Mouse (Mus musculus): Measurements from ENCODE around the gene Rab3il1. TPM values are rescaled to one million over a fixed set of nuclear protein-coding genes. Genes with fewer than 3 reads are reported as not detected.

Rab3il1 gene
- polyA plus RNA-seq, 1 experiment = 4.1 TPM

DNA sequence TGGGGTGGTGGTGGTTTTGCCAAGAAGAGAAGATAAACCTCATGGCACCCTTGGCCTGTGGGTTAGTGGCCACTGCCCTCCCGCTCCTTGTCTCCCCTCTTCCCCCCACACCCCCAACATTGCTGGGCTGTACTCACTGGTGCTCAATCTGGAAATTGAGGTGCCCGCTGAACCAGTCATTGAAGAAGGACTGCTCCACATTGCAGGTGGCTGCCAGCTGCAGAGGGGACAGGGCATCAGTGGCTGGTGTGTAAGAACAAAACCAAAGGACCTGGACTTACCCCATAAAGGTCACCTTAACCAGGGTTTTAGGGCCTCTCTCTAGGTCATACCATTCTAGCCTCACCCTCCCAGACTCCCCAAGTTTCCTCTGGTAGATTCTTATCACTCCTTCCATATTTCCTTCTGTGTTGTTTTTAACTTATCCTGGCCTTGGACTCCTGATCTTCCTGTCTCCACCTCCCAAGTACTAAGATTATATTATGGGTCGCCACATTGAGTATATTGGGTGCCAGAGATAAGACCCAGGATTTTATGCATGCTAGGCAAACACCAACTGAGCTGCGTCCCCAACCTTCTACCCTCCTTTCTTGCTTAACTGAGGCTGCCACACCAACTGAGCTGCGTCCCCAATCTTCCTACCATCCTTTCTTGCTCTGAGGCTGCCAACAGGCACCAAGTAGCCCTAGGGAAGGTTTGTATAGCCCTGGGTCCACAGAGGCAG is 64.2 kb downstream of the Rab3il1 start:
- Histone ChIP-seq H3K4me3 (ENCODE audit: low read depth, low read length) (no peak overlapping the region), H3K27me3 (ENCODE audit: control insufficient read depth, insufficient read depth, low read length, poor library complexity, severe bottlenecking) (no peaks in the 10 kb centered on the region), H3K9me3 (replicated peaks; ENCODE audit: control insufficient read depth, insufficient read depth, low read length, poor library complexity, severe bottlenecking) (no peaks in the 10 kb centered on the region), H3K27ac (ENCODE audit: insufficient read depth, low read length) (no peak overlapping the region), H3K9ac (ENCODE audit: low read depth, poor library complexity, severe bottlenecking) (no peak overlapping the region), H3K36me3 (ENCODE audit: control insufficient read depth, insufficient read depth, low read length, poor library complexity, severe bottlenecking) (peaks cover 7% of the 10 kb centered on the region), H3K4me1 (ENCODE audit: control insufficient read depth, insufficient read depth, low read length) (no peaks in the 10 kb centered on the region)
- TF ChIP-seq CTCF (IDR thresholded peaks at IDR 0.05; ENCODE audit: low read depth, low read length) (no peak), POLR2A (IDR thresholded peaks at IDR 0.05; ENCODE audit: insufficient read depth, low read length) (no peak), EP300 (IDR thresholded peaks at IDR 0.05; ENCODE audit: insufficient read depth, low read depth, low read length) (no peak)

DNA sequence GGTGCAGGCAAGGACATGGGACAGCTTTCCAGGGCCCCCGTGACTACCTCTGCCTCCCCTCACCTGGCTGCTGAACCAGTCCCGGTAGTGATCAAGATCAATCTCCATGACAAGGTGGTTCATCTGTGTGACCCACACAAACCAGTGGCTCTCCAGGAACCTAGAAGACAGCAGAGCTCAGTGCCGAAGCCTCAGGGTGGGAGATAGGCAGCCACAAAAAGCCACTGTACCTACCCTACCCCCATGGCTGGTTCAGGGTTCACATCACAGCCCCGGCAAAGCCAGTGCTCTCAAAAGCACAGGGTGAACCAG is 64.7 kb downstream of the Rab3il1 start:
- H3K27me3 ChIP-seq (ENCODE audit: control insufficient read depth, insufficient read depth, low read length, poor library complexity, severe bottlenecking) = no peaks in the 10 kb centered on the region
- H3K4me1 ChIP-seq (ENCODE audit: control insufficient read depth, insufficient read depth, low read length) = no peaks in the 10 kb centered on the region
- H3K36me3 ChIP-seq (ENCODE audit: control insufficient read depth, insufficient read depth, low read length, poor library complexity, severe bottlenecking) = peaks cover 7% of the 10 kb centered on the region
- no peak for TF ChIP-seq POLR2A (IDR thresholded peaks at IDR 0.05; ENCODE audit: insufficient read depth, low read length)
- no peak for TF ChIP-seq CTCF (IDR thresholded peaks at IDR 0.05; ENCODE audit: low read depth, low read length)
- no peak for TF ChIP-seq EP300 (IDR thresholded peaks at IDR 0.05; ENCODE audit: insufficient read depth, low read depth, low read length)
- H3K9ac ChIP-seq (ENCODE audit: low read depth, poor library complexity, severe bottlenecking) = no peak overlapping the region
- no peak overlapping the region for H3K27ac ChIP-seq (ENCODE audit: insufficient read depth, low read length)
- H3K9me3 ChIP-seq (replicated peaks; ENCODE audit: control insufficient read depth, insufficient read depth, low read length, poor library complexity, severe bottlenecking) = no peaks in the 10 kb centered on the region
- H3K4me3 ChIP-seq (ENCODE audit: low read depth, low read length) = no peak overlapping the region

DNA sequence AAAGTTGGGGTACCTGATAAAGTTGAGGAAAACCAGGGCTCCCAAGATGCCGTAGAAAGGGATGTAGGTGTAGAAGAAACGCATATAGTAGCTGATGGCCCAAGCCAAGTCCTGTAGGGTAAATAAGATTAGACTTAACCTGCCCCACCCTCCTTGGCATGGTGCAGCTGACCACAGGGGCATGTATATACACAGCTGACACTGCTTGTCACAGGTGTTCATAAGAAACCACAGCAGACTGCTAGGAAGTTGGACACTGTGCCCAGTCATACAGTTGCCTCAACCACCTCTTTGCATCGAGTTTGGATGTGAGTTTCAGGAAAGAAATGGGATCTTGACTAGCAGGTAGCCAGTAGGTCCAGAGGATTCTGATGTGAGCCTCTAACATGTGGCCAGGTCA is 65.0 kb downstream of the Rab3il1 start:
- no peak for TF ChIP-seq EP300 (IDR thresholded peaks at IDR 0.05; ENCODE audit: insufficient read depth, low read depth, low read length)
- no peak for TF ChIP-seq CTCF (IDR thresholded peaks at IDR 0.05; ENCODE audit: low read depth, low read length)
- no peak for TF ChIP-seq POLR2A (IDR thresholded peaks at IDR 0.05; ENCODE audit: insufficient read depth, low read length)
- no peak overlapping the region for H3K4me3 ChIP-seq (ENCODE audit: low read depth, low read length)
- no peak overlapping the region for H3K9ac ChIP-seq (ENCODE audit: low read depth, poor library complexity, severe bottlenecking)
- H3K27me3 ChIP-seq (ENCODE audit: control insufficient read depth, insufficient read depth, low read length, poor library complexity, severe bottlenecking) = no peaks in the 10 kb centered on the region
- H3K4me1 ChIP-seq (ENCODE audit: control insufficient read depth, insufficient read depth, low read length) = no peaks in the 10 kb centered on the region
- H3K9me3 ChIP-seq (replicated peaks; ENCODE audit: control insufficient read depth, insufficient read depth, low read length, poor library complexity, severe bottlenecking) = no peaks in the 10 kb centered on the region
- H3K36me3 ChIP-seq (ENCODE audit: control insufficient read depth, insufficient read depth, low read length, poor library complexity, severe bottlenecking) = peaks cover 7% of the 10 kb centered on the region
- H3K27ac ChIP-seq (ENCODE audit: insufficient read depth, low read length) = no peak overlapping the region

DNA sequence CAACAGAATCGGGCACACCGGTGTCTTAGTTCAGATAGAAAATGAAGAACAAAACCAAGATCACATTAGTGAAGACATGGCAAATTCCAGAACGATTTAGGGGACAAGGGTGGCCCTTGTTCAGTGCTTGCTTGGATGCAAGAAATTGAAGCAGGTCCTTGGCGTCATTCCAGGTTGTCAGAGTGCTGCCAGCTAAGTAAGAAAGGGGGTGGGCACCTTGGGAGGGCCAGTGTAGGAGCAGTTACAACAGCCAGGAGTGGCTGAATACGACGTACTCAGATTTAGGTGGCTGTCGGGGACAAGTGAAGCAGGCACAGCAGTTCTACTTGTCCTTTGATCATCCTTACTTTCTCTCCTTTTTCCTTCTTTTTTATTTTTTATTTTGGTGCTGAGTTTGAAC is 66.2 kb downstream of the Rab3il1 start:
- Histone ChIP-seq H3K36me3 (ENCODE audit: control insufficient read depth, insufficient read depth, low read length, poor library complexity, severe bottlenecking) (peaks cover 7% of the 10 kb centered on the region), H3K4me1 (ENCODE audit: control insufficient read depth, insufficient read depth, low read length) (no peaks in the 10 kb centered on the region)
- TF ChIP-seq CTCF (IDR thresholded peaks at IDR 0.05; ENCODE audit: low read depth, low read length) (no peak), POLR2A (IDR thresholded peaks at IDR 0.05; ENCODE audit: insufficient read depth, low read length) (no peak), EP300 (IDR thresholded peaks at IDR 0.05; ENCODE audit: insufficient read depth, low read depth, low read length) (no peak)

DNA sequence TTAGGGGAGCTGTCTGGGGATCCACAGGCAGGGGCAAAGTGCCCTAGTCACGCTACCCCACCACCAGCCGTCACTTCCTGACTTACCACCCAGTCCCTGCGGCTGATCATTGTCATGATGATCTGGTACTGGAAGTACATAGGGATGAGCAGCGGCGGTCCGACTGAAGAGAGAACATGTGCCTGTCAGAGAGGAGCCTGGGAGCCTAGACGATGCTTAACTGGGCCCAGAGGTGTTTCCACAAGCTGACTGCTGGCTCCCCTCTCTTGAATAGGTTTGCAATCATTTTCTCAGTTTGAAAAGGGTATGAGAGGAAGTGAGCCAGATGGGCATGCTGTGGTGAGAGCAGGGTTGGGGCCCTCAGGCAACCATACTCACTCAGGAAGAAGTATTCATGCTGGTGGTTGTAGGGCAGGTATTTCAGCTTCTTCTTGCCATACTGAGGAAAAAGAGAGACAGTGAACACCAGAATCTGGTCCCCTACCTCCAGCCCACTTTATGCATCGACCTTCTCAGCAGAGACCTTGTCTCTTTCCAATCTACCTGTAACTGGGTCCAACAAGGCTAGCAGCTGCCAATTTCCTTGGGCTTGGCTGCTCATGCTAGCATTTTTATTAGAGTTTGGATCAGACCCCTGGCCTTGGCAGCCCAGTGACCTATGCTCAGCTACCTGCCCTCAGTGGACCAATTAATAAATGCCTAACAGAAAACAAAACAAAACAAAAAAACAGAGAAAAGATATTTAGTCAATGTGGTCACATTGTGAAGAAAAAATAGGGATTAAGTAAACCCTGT is 68.9 kb downstream of the Rab3il1 start:
- no peaks in the 10 kb centered on the region for H3K27me3 ChIP-seq (ENCODE audit: control insufficient read depth, insufficient read depth, low read length, poor library complexity, severe bottlenecking)

More for the DNA sequence above, 66.2 kb downstream of the Rab3il1 start:
- H3K9me3 ChIP-seq (replicated peaks; ENCODE audit: control insufficient read depth, insufficient read depth, low read length, poor library complexity, severe bottlenecking) = no peaks in the 10 kb centered on the region
- H3K27me3 ChIP-seq (ENCODE audit: control insufficient read depth, insufficient read depth, low read length, poor library complexity, severe bottlenecking) = no peaks in the 10 kb centered on the region
- H3K4me3 ChIP-seq (ENCODE audit: low read depth, low read length) = no peak overlapping the region
- no peak overlapping the region for H3K9ac ChIP-seq (ENCODE audit: low read depth, poor library complexity, severe bottlenecking)
- no peak overlapping the region for H3K27ac ChIP-seq (ENCODE audit: insufficient read depth, low read length)

DNA sequence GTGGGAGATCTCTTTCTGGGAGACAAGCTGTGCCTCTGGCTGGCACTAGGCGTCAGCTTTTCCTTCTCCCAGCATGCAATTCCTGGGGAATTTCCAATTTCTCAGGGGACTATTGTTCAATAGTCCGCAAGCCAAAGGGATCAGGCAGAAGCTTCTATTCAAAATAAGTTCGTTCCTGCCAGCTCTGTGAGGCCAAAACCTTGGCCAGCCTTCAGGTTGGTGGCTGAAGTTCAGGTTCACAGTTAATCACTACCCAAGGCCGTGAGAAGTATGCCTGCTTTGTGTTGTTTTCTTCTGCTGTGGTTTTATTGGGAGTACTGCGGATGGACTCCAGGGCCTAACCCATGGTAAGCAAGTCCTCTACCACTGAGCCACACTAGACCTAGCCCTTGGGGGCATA is 69.7 kb downstream of the Rab3il1 start:
- no peak overlapping the region for H3K4me3 ChIP-seq (ENCODE audit: low read depth, low read length)
- no peaks in the 10 kb centered on the region for H3K27me3 ChIP-seq (ENCODE audit: control insufficient read depth, insufficient read depth, low read length, poor library complexity, severe bottlenecking)
- H3K27ac ChIP-seq (ENCODE audit: insufficient read depth, low read length) = no peak overlapping the region
- H3K9me3 ChIP-seq (replicated peaks; ENCODE audit: control insufficient read depth, insufficient read depth, low read length, poor library complexity, severe bottlenecking) = no peaks in the 10 kb centered on the region
- no peaks in the 10 kb centered on the region for H3K4me1 ChIP-seq (ENCODE audit: control insufficient read depth, insufficient read depth, low read length)
- no peak overlapping the region for H3K9ac ChIP-seq (ENCODE audit: low read depth, poor library complexity, severe bottlenecking)
- no peak for TF ChIP-seq POLR2A (IDR thresholded peaks at IDR 0.05; ENCODE audit: insufficient read depth, low read length)
- TF ChIP-seq EP300 (IDR thresholded peaks at IDR 0.05; ENCODE audit: insufficient read depth, low read depth, low read length) = no peak
- TF ChIP-seq CTCF (IDR thresholded peaks at IDR 0.05; ENCODE audit: low read depth, low read length) = no peak
- H3K36me3 ChIP-seq (ENCODE audit: control insufficient read depth, insufficient read depth, low read length, poor library complexity, severe bottlenecking) = peaks cover 7% of the 10 kb centered on the region

More for the DNA sequence above, 68.9 kb downstream of the Rab3il1 start:
- H3K27ac ChIP-seq (ENCODE audit: insufficient read depth, low read length) = no peak overlapping the region
- H3K9ac ChIP-seq (ENCODE audit: low read depth, poor library complexity, severe bottlenecking) = no peak overlapping the region
- no peaks in the 10 kb centered on the region for H3K9me3 ChIP-seq (replicated peaks; ENCODE audit: control insufficient read depth, insufficient read depth, low read length, poor library complexity, severe bottlenecking)
- no peak overlapping the region for H3K4me3 ChIP-seq (ENCODE audit: low read depth, low read length)
- H3K36me3 ChIP-seq (ENCODE audit: control insufficient read depth, insufficient read depth, low read length, poor library complexity, severe bottlenecking) = peaks cover 7% of the 10 kb centered on the region
- TF ChIP-seq POLR2A (IDR thresholded peaks at IDR 0.05; ENCODE audit: insufficient read depth, low read length) (no peak), CTCF (IDR thresholded peaks at IDR 0.05; ENCODE audit: low read depth, low read length) (no peak), EP300 (IDR thresholded peaks at IDR 0.05; ENCODE audit: insufficient read depth, low read depth, low read length) (no peak)
- H3K4me1 ChIP-seq (ENCODE audit: control insufficient read depth, insufficient read depth, low read length) = no peaks in the 10 kb centered on the region

All from ES-Bruce4 (cell line).